Mouse (Mus musculus) T-helper 17 cell (primary cell): ENCODE measurements at regions not wholly inside any gene's neighbourhood (a gene's known extent, or its start where the extent isn't known, plus 50 kb on each side); places are given as distances from the start of the nearest gene placed in this dataset.
"Not testable (repeated sequence)": the region's sequence is repeated elsewhere in the genome, so short reads cannot be mapped to it uniquely, and the experiment has no call there.

Experiments
- in situ Hi-C, 2 experiments: fragments of 300-600 bp; cut with MboI, MseI; formaldehyde crosslinking; loops; 1 replicate in 1 of 2; 2 replicates in 1 of 2; pipeline ENCODE4 v1.15.1; 2025; ENCODE audit warnings: high pct_unique_total_duplicates in 2 of 2

- in situ Hi-C loops = no loop called here
Measured at GRCm38 (mm10) chr2:55182416-55182815, 253.4 kb upstream of the Kcnj3 start.

GRCm38 (mm10) chr2:55206891-55207290 lies 228.9 kb upstream of the Kcnj3 start:
- in situ Hi-C loops = no loop called here

GRCm38 (mm10) chr2:55208620-55209019 lies 227.2 kb upstream of the Kcnj3 start:
- in situ Hi-C loops = no loop called here

DNA sequence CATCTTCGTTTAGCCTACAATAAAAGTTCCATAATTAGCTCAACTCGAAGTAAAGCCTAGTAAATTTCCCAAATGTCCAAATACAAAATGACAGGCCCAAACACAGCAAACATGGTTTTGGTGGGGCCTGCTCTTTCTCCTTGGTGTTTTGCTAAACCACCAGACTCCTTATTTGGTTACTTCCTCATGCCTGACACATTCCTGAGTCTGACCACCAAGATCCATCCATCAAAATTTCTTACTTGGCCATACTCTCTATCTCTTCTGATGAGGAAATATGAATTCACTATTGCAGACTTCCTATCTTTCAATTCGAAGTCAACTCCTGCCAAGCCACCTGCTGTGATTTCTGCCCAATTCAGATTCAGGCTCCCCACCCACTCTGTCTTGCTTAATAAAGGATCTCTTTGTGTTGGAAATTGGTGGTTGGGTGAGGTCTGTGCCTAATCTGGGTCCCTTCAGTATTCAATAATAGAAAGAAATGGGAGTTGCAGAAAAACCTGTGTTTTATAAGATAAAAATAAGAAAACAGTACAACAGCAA lies 225.9 kb upstream of the Kcnj3 start:
- in situ Hi-C loops = no loop called here

GRCm38 (mm10) chr2:55211281-55211680 lies 224.5 kb upstream of the Kcnj3 start:
- in situ Hi-C loops = no loop called here

DNA sequence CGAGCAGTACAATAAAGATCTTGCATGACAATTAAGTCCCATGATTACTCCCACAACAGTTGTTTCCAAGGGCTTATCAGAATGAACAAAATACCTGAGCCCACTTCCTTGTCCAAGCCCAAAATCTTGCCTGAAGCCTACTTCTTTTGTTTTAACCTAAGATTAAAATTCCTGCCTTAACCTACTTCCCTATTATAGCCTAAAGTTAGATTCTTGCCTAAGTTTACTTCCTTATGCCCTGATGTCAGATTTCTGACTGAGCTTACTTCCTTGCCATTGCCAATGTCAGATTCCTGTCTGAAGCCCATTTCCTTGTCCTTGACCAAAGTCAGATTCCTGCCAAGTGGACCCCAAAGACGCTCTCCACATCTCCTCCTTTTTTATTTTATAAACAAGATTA lies 213.7 kb upstream of the Kcnj3 start:
- in situ Hi-C loops = loop anchor here in 1 of 2 experiments (10.0 kb wide), 1 partner anchor 1463 kb away; no protein-coding TSS in a partner anchor

GRCm38 (mm10) chr2:55222741-55223140 lies 213.0 kb upstream of the Kcnj3 start:
- in situ Hi-C loops = loop anchor here in 1 of 2 experiments (10.0 kb wide), 1 partner anchor 1462 kb away; no protein-coding TSS in a partner anchor

- in situ Hi-C loops = loop anchor here in 1 of 2 experiments (10.0 kb wide), 1 partner anchor 1457 kb away; no protein-coding TSS in a partner anchor
Measured at GRCm38 (mm10) chr2:55228131-55228797, 207.5 kb upstream of the Kcnj3 start.

DNA sequence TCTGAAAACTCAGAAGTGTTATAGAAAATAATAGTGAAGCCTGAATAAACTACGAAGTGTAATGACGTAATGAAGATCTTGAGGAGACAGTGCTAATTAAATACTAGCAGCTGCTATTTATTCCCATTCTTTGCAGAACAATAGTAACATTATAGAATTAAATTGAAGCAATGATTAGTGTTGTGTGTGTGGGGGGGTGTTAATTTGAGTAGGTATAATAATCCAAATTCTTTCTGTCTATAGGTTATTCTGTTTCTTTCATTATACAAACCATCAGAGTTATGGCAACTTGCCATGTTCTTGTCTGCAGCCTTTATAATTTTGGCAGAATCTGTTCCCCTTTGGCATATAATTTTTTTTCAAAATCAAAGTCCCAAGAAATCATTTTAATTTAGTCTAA lies 203.9 kb upstream of the Kcnj3 start:
- in situ Hi-C loops = no loop called here

DNA sequence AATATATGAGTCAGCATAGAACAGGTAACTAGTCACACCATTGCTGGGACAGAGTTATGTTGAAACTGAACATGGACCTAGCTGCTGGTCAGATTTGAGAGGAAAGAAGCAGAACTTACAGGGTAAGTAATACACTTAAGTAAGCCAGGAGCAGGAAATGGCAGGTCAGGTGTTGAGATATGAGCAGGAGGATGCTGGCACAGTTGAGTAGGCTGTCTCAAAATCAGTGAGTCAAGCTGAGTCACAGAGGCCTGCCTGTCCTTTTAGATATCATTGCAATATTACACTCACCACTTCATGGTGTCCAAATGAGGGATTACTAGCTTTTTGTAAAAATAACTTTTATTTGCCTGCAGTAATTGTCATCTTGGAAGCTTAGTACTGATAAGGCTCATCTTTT lies 182.6 kb upstream of the Kcnj3 start:
- in situ Hi-C loops = no loop called here

GRCm38 (mm10) chr2:55262721-55263278 lies 173.0 kb upstream of the Kcnj3 start:
- in situ Hi-C loops = loop anchor here in 1 of 2 experiments (10.0 kb wide), 1 partner anchor 1298 kb away; no protein-coding TSS in a partner anchor

- in situ Hi-C loops = loop anchor here in 1 of 2 experiments (10.0 kb wide), 1 partner anchor 1299 kb away; no protein-coding TSS in a partner anchor
Measured at GRCm38 (mm10) chr2:55263847-55264449, 171.8 kb upstream of the Kcnj3 start.

DNA sequence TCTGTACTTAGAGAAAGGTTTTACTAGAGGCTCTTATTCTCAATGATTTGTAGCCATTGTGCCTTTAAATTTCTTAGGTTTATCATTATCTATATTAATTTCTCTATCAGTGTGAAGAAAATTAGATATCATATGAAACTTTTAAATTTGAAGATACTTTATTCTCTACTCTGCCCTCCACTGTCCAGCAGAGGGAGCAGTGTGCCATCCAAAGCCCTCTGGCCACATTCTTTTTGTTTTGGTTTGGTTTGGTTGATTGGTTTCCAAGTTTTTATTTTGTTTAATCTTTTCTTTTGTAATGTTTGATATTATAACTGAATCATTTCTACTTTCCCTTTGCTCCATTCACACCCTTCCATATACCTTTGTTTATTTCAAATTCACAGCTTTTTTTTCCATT lies 129.4 kb upstream of the Kcnj3 start:
- in situ Hi-C loops = loop anchor here in 1 of 2 experiments (10.0 kb wide), 1 partner anchor 718 kb away; no protein-coding TSS in a partner anchor

DNA sequence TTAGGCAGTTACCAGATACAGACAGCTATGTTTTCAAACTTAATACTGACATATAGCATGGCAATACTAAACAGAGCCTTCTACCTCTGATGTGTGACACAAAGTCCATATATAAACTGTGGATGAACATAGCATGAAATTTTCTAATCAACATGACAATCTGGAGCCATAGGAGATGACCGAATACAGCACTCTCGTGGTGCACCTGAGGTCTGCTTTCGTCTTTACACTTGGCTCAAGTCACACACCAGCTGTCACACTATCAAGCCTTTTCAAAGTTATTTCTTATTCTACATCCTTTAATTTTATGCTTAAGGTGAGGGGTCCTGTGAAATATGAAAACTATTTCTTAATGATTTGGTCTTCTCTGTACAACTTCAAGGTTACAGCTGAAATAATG lies 120.1 kb upstream of the Kcnj3 start:
- in situ Hi-C loops = no loop called here

- in situ Hi-C loops = not testable (repeated sequence)
Measured at GRCm38 (mm10) chr2:55354061-55354460, 81.7 kb upstream of the Kcnj3 start.
